Mouse (Mus musculus) heart, postnatal 4 days (tissue): Measurements from ENCODE around the gene Elob. TPM values are rescaled to one million over a fixed set of nuclear protein-coding genes. Genes with fewer than 3 reads are reported as not detected.

Source experiments
- DNase-seq: peaks from one replicate; pipeline ENCODE4 v3.0.0; 2021
- total RNA-seq, 2 experiments: library from RNA; stranded (reverse); gene quantifications; 2 replicates each; pipeline ENCODE4 v1.2.3; 2021

Elob gene
- total RNA-seq, 2 experiments from 2014 or later = 413 to 427 TPM

GRCm38 (mm10) chr17:23823614-23824013 is 5.3 kb downstream of the Elob start:
- DNase-seq = no peak

- DNase-seq = no peak
Measured at GRCm38 (mm10) chr17:23823018-23823417, 5.9 kb downstream of the Elob start.

- DNase-seq = no peak
Measured at GRCm38 (mm10) chr17:23822094-23822493, 6.8 kb downstream of the Elob start.

GRCm38 (mm10) chr17:23820731-23821130 is 8.2 kb downstream of the Elob start:
- no peak for DNase-seq

- DNase-seq = no peak
Measured at GRCm38 (mm10) chr17:23819235-23819634, 9.7 kb downstream of the Elob start.

DNA sequence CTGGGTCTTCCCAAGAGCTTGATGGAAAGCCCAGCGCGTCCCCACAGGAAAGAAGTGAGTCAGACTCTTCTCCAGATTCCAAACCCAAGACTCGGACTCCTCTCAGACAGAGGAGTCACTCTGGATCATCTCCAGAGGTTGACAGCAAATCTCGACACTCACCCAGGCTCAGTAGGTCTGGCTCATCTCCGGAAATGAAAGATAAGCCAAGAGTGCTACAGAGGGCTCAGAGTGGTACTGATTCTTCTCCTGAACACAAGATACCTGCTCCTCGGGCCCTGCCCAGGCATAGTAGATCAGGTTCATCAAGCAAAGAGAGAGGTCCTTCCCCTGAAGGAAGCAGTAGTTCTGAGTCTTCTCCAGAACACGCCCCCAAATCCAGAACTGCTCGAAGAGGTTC is 10.4 kb downstream of the Elob start:
- no peak for DNase-seq

- DNase-seq = no peak
Measured at GRCm38 (mm10) chr17:23815641-23816040, 13.3 kb downstream of the Elob start.

- no peak for DNase-seq
Measured at GRCm38 (mm10) chr17:23807918-23808317, 21.0 kb downstream of the Elob start.

DNA sequence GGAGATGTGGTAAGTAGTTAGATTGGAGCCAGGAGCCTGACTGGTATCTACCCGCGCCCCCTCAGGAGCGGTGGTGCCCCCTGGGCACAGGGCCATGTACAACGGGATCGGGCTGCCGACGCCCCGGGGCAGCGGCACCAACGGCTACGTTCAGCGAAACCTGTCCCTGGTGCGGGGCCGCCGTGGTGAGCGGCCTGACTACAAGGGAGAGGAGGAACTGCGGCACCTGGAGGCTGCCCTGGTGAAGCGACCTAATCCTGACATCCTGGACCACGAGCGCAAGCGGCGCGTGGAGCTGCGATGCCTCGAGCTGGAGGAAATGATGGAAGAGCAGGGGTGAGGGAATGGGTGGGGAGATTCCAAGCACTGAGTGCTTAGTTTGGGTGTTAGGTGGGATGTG is 22.1 kb downstream of the Elob start:
- DNase-seq = peak; percentile 67

DNA sequence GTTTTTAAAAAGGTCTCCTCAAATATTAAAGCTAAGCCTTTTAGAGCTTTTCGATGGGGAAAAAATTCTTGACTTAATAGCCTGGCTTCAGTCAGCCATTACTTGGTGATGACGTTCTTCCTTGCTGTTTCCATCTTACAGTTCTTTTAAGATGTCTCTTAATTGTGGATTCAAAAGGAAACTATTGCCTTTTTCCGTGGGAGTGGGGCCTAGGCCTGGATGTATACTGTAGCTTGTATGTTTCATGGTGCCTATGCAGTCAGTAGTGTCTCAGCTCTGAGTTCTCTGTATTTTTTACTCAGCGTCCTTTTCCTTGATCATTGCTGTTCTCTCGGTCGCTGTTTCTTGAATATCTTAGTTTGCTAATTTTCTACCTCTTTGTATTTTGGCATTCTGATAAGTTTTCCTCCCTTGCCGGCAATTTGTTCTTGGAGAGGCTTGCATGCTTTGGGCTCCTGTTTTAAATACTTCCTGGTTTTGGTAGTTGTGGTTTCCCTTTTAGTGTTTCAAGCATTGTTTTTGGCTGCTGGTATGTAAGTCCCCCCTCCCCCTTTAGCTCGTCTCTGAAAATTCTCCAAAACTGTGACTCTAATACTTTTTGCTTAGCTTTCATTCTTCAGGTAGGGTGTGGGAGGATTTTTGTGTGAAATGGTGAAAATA is 24.4 kb downstream of the Elob start:
- no peak for DNase-seq

GRCm38 (mm10) chr17:23803366-23804041 is 25.4 kb downstream of the Elob start:
- DNase-seq = peak; percentile 87

- peak; percentile 97 for DNase-seq
Measured at GRCm38 (mm10) chr17:23802746-23803365, 26.1 kb downstream of the Elob start.

DNA sequence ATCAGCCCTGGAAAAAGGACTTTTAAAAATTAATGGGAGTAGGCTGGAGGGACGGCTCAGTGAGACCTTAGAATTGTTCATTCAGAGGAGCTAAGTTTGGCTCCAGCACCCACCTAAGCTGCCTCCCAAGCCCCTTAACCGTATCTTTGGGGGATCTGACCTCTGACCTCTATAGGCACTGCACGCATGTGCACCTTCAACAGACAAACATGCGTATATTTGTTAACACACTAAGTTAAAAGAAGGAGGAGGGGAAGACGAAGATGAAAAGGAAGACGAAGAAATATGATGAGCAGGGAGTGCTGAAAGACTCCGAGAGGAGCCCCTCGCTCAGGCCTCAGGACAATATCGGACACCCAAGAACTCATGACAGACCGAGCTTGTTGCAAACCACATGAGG is 27.3 kb downstream of the Elob start:
- no peak for DNase-seq

DNA sequence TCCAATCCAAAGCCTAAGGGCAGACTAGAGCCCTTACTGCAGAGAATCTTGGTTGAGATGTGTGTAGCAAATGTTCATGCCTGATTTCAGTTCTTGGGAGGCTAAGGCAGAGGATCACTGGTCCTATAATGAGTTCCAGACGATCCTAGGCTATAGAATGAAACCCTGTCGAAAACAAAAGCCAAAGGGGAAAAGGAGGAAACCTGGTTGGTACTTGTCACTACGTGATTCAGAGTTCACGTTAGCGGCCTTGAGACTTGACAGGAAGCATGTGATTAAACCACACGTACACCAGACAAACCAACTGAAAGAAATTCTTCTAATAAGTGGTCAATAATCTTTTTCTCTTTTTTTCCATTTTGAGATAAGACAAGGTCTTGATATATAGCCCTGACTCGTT is 31.6 kb downstream of the Elob start:
- DNase-seq = no peak

DNA sequence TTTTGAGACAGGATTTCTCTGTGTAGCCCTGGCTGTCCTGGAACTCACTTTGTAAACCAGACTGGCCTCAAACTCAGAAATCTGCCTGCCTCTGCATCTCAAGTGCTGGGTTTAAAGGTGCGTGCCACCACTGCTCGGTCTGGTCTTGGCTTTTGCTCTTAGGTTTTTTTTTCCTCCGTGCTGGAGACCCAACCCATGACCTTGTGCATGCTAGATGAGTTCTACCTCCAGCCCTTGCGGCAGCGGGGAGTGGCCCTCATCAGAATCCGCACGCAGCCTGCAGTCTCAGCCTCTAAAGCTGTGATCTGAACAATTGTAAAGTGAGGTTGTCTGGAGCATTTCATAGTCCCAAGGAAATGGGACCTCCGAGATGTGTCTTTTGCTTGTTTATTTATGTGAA is 33.6 kb downstream of the Elob start:
- DNase-seq = no peak

DNA sequence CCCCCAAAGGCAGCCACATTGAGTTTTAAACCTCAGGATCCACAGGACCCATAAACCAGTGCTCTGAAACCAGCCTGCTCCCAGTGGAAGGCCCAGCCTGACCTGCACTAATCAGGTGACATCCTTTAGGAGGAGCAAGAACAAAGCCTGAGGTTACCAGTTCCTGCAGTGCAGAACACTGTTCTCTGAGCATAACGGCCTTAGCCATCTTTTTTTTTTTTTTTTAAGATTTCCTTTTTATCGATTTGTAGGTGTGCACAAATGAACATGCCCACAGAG is 37.9 kb downstream of the Elob start:
- no peak for DNase-seq

DNA sequence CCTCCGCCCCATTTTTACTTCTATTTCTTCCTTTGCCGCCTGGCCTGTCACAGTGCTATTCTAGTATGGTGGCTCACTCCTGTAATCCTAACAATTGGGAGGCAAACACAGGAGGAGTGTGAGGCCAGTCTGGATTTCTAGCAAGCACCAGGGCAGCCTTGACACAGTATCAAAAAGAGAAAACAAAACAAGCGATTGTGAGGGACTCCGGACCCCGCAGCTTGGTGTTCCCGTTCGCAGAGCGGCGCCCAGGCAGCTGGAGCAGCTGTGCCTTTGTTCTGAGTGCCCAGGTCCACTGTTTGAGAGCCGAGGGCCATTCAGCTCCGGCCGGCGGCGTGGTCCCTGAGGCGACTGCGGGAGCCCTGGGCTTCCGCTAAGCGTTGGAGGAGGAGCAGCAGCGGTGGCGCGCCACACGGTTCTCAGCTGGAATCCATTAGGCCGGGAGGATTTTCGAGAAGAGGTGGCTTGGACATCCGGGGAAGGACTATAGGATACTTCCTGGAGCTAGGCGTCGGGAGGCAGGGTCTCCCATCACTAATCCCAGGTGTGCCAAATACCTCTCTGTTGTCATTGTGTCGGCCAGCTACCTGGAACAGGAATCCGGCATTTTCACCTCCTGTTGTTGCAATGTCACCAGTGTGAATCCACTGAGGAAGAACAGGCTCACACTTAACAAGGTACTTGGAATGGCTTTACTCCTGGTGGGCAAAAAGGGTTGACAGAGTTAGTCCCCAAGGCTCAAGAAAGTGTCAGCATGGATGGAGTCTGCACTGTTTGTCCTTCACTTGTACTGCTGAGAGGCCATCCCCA is 38.5 kb downstream of the Elob start, which contains the start of gene Srrm2:
TSS of gene Srrm2 (plus strand) at position 264 of the 810 bp plus-strand sequence.
- DNase-seq = peak; percentile 72

DNA sequence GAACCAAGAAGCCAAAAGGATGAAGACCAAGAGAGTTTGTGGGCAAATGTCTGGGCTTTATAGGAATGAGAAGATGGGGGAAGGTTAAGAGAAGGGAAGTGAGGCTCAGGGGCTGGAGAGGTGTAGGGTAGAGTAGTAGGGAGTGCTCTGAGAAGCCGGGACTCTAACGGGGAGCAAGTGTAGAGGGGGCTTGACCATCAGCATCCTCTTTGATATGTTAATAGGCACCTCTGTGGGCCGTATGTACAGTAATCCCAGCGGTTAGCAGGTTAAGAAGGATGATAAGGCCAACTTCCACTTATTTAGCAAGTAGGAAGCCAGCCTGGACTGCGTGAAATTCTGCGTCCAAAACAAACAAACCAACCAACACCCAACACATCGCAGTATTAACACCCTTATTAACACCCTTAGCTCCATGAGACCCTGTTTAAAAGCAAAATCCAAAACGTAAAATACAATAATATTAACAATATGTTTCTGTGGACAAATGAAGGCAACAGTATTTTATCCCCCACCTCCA is 39.1 kb downstream of the Elob start:
- no peak for DNase-seq

- no peak for DNase-seq
Measured at GRCm38 (mm10) chr17:23788973-23789372, 40.0 kb downstream of the Elob start.

GRCm38 (mm10) chr17:23786510-23786931 is 42.4 kb downstream of the Elob start:
- no peak for DNase-seq

DNA sequence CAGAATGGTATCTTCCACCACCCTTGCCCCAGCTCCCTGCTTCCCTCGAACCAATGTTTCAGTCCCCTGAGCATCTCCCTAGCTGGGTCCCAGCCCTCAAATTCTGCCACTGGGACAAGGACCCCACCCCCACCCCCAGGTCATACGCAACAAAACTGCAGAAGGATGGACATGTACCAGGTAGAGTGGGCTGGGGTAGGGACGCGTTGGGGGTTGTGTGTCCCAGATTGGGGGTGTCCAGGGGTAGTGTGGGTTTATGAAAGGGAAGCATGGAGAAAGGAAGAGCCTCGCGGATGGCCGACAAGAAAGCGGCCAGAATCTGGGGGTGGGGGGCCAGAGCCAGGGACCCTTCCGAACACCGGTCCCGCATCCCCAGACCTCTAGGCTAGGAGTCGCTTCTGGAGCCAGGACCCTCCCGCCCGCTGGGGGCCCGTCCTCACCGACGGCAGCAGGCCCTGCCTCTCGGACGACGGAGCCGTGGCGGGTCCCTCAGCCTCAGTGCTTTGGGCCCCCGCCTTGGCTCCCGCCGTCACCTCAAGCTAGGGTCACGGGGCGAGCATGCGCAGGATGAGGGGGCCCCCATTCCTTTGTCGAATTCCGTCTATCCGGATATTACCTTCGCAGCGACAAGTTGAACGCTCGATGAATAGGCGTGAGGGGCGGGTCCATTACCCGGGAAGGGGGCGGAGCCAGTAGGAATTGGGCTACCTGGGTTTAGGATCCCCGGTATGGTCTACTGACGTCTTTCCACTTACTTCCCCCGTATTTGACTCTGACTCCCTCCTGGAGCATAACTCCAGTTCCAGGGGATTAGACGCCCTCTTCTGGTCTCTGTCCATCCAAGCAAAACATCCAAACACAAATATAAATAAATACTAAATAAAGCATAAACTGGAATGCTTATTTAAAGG is 43.1 kb downstream of the Elob start, which contains the start of gene Flywch2:
TSS of gene Flywch2 (minus strand) at position 521 of the 911 bp plus-strand sequence.
- DNase-seq = peak; percentile 71

- no peak for DNase-seq
Measured at GRCm38 (mm10) chr17:23783352-23783751, 45.6 kb downstream of the Elob start.
